Mouse (Mus musculus): ENCODE measurements around the gene Optc. TPM values are rescaled to one million over a fixed set of nuclear protein-coding genes. Genes with fewer than 3 reads are reported as not detected.

The Optc gene
- total RNA-seq (2021), result 1 to 10 TPM in 1 of 2 experiments, under 1 TPM in 1; 0.94 to 2.8 TPM

- intact Hi-C loops (cut with DNase I), result loop anchor here (5.0 to 10.0 kb wide), 2 partner anchors 246 to 427 kb away; partner anchors contain the start of genes Gm38394, Ppfia4 and Zbed6
- DNase-seq (ENCODE audit: low spot score in 2 of 2), result peak; percentile 73 to 87
Measured at GRCm38 (mm10) chr1:133907949-133908658, at the start of gene Optc. Gene Optc, minus strand, starts transcription at chr1:133907999.

GRCm38 (mm10) chr1:133954009-133954408 is 46.2 kb upstream of the Optc start:
- intact Hi-C loops (cut with DNase I), result no loop called here
- DNase-seq (ENCODE audit: low spot score in 2 of 2), result no peak

GRCm38 (mm10) chr1:133953261-133953742 is 45.5 kb upstream of the Optc start:
- intact Hi-C loops (cut with DNase I), result no loop called here
- DNase-seq (ENCODE audit: low spot score in 2 of 2), result peak; percentile 13 to 20

- intact Hi-C loops (cut with DNase I), result no loop called here
- DNase-seq (ENCODE audit: low spot score in 2 of 2), result no peak
Measured at GRCm38 (mm10) chr1:133951598-133951997, 43.8 kb upstream of the Optc start.

- intact Hi-C loops (cut with DNase I), result no loop called here
- DNase-seq (ENCODE audit: low spot score in 2 of 2), result no peak
Measured at GRCm38 (mm10) chr1:133950061-133950782, 42.4 kb upstream of the Optc start.

- intact Hi-C loops (cut with DNase I), result no loop called here
- no peak for DNase-seq (ENCODE audit: low spot score in 2 of 2)
Measured at GRCm38 (mm10) chr1:133945106-133945505, 37.3 kb upstream of the Optc start.

GRCm38 (mm10) chr1:133941904-133942303 is 34.1 kb upstream of the Optc start:
- no peak for DNase-seq (ENCODE audit: low spot score in 2 of 2)
- intact Hi-C loops (cut with DNase I), result no loop called here

GRCm38 (mm10) chr1:133941158-133941860 is 33.5 kb upstream of the Optc start:
- intact Hi-C loops (cut with DNase I), result no loop called here
- DNase-seq (ENCODE audit: low spot score in 2 of 2), result no peak

- no peak for DNase-seq (ENCODE audit: low spot score in 2 of 2)
- intact Hi-C loops (cut with DNase I), result no loop called here
Measured at GRCm38 (mm10) chr1:133940481-133941092, 32.8 kb upstream of the Optc start.

- intact Hi-C loops (cut with DNase I), result no loop called here
- no peak for DNase-seq (ENCODE audit: low spot score in 2 of 2)
Measured at GRCm38 (mm10) chr1:133939708-133940107, 31.9 kb upstream of the Optc start.

- no peak for DNase-seq (ENCODE audit: low spot score in 2 of 2)
- intact Hi-C loops (cut with DNase I), result no loop called here
Measured at GRCm38 (mm10) chr1:133936169-133936568, 28.4 kb upstream of the Optc start.

GRCm38 (mm10) chr1:133934354-133934963 is 26.7 kb upstream of the Optc start:
- no peak for DNase-seq (ENCODE audit: low spot score in 2 of 2)
- intact Hi-C loops (cut with DNase I), result no loop called here

GRCm38 (mm10) chr1:133933301-133934195 is 25.7 kb upstream of the Optc start:
- no peak for DNase-seq (ENCODE audit: low spot score in 2 of 2)
- intact Hi-C loops (cut with DNase I), result no loop called here

GRCm38 (mm10) chr1:133929980-133930379 is 22.2 kb upstream of the Optc start:
- DNase-seq (ENCODE audit: low spot score in 2 of 2), result no peak
- intact Hi-C loops (cut with DNase I), result no loop called here

GRCm38 (mm10) chr1:133925223-133925622 is 17.4 kb upstream of the Optc start:
- no peak for DNase-seq (ENCODE audit: low spot score in 2 of 2)
- intact Hi-C loops (cut with DNase I), result no loop called here

- DNase-seq (ENCODE audit: low spot score in 2 of 2), result peak; percentile 54 to 74
- intact Hi-C loops (cut with DNase I), result no loop called here
Measured at GRCm38 (mm10) chr1:133924141-133924875, 16.5 kb upstream of the Optc start.

GRCm38 (mm10) chr1:133923071-133923470 is 15.3 kb upstream of the Optc start:
- intact Hi-C loops (cut with DNase I), result no loop called here
- DNase-seq (ENCODE audit: low spot score in 2 of 2), result no peak

- intact Hi-C loops (cut with DNase I), result no loop called here
- DNase-seq (ENCODE audit: low spot score in 2 of 2), result no peak
Measured at GRCm38 (mm10) chr1:133921304-133921751, 13.5 kb upstream of the Optc start, which contains the start of gene Prelp. Gene Prelp, minus strand, starts transcription at chr1:133921414.

Data from left cerebral cortex, postnatal 25 days (tissue).